Mouse (Mus musculus): Measurements from ENCODE around the gene Anapc11.
"Not testable (repeated sequence)": the region's sequence is repeated elsewhere in the genome, so short reads cannot be mapped to it uniquely, and the experiment has no call there.

Gene Anapc11

GRCm38 (mm10) chr11:120575046-120575445 lies 23.2 kb upstream of the Anapc11 start:
- DNase-seq (ENCODE audit: low spot score) = no peak

- DNase-seq (ENCODE audit: low spot score) = no peak
These were observed 22.3 kb upstream of the Anapc11 start for GRCm38 (mm10) chr11:120575940-120576339.

- no peak for DNase-seq (ENCODE audit: low spot score)
These were observed 21.7 kb upstream of the Anapc11 start for GRCm38 (mm10) chr11:120576365-120576981.

- peak; percentile 54 for DNase-seq (ENCODE audit: low spot score)
These were observed 20.8 kb upstream of the Anapc11 start for GRCm38 (mm10) chr11:120577211-120578023.

GRCm38 (mm10) chr11:120578024-120578693 lies 20.1 kb upstream of the Anapc11 start:
- no peak for DNase-seq (ENCODE audit: low spot score)

GRCm38 (mm10) chr11:120578694-120579243 lies 19.5 kb upstream of the Anapc11 start:
- DNase-seq (ENCODE audit: low spot score) = no peak

GRCm38 (mm10) chr11:120579316-120580107 lies 18.7 kb upstream of the Anapc11 start:
- DNase-seq (ENCODE audit: low spot score) = peak; percentile 93

- no peak for DNase-seq (ENCODE audit: low spot score)
These were observed 18.0 kb upstream of the Anapc11 start for GRCm38 (mm10) chr11:120580190-120580589.

GRCm38 (mm10) chr11:120580871-120581331 lies 17.3 kb upstream of the Anapc11 start:
- DNase-seq (ENCODE audit: low spot score) = peak; percentile 45

- DNase-seq (ENCODE audit: low spot score) = peak; percentile 89
These were observed 16.5 kb upstream of the Anapc11 start, which contains the start of gene Arhgdia for GRCm38 (mm10) chr11:120581490-120582267. Arhgdia (minus strand) TSS chr11:120581624.

GRCm38 (mm10) chr11:120582268-120582981 lies 15.8 kb upstream of the Anapc11 start:
- DNase-seq (ENCODE audit: low spot score) = peak; percentile 48

- not testable (repeated sequence) for DNase-seq (ENCODE audit: low spot score)
These were observed 15.3 kb upstream of the Anapc11 start for GRCm38 (mm10) chr11:120582982-120583293.

GRCm38 (mm10) chr11:120583937-120584336 lies 14.3 kb upstream of the Anapc11 start:
- DNase-seq (ENCODE audit: low spot score) = no peak

GRCm38 (mm10) chr11:120588531-120588930 lies 9.7 kb upstream of the Anapc11 start:
- no peak for DNase-seq (ENCODE audit: low spot score)

- DNase-seq (ENCODE audit: low spot score) = no peak
These were observed 683 bp upstream of the Anapc11 start for GRCm38 (mm10) chr11:120597240-120598235.

- DNase-seq (ENCODE audit: low spot score) = no peak
These were observed 849 bp downstream of the Anapc11 start for GRCm38 (mm10) chr11:120598990-120599549.

- DNase-seq (ENCODE audit: low spot score) = no peak
These were observed 2.5 kb downstream of the Anapc11 start for GRCm38 (mm10) chr11:120600716-120601115.

GRCm38 (mm10) chr11:120603545-120603944 lies 5.3 kb downstream of the Anapc11 start:
- DNase-seq (ENCODE audit: low spot score) = no peak

GRCm38 (mm10) chr11:120605667-120606066 lies 7.4 kb downstream of the Anapc11 start:
- DNase-seq (ENCODE audit: low spot score) = no peak
